18 mouse cellular contexts compared by ENCODE assay signal in genomic region chr3:108764976-108765375, GRCm38 (mm10). TPM values are rescaled to one million over a fixed set of nuclear protein-coding genes. Genes with fewer than 3 reads are reported as not detected.
DNase-seq lines count a peak whose midpoint lies in the region; ATAC-seq and TF ChIP-seq lines count a peak whose summit lies in the region.
"Had no signal": no experiment of that assay in that cellular context is flagged by ENCODE, and none has a peak within 500 bp of the region (broad histone marks: within the 10 kb centered on the region; RNA-seq: fewer than 3 reads in every experiment).

No protein-coding gene starts in this region.

- 40% methylated on average over 7 of the region's 7 CpGs for WGBS in forebrain, embryonic 14.5 days
- whole genome bisulfite sequencing in forebrain, embryonic 16.5 days = 42% methylated on average over 7 of the region's 7 CpGs
- WGBS in kidney, embryonic 14.5 days = 42% methylated on average over 7 of the region's 7 CpGs
- WGBS in midbrain, embryonic 14.5 days = 68% methylated on average over 7 of the region's 7 CpGs
- 65% methylated on average over 7 of the region's 7 CpGs for WGBS in midbrain, postnatal 0 days
- 67% methylated on average over 7 of the region's 7 CpGs for WGBS in hindbrain, embryonic 11.5 days

- peak; percentile 16 for DNase-seq in forebrain, embryonic 14.5 days (ENCODE audit: low spot score)
- DNase-seq in kidney, postnatal 10 days = peak; percentile 64
- DNase-seq in midbrain, embryonic 14.5 days = peak; percentile 16
- DNase-seq in midbrain, postnatal 0 days (ENCODE audit: low spot score) = no peak
- DNase-seq in hindbrain, embryonic 11.5 days (ENCODE audit: low spot score) = no peak
- DNase-seq: gastrocnemius, postnatal 36 days; liver, postnatal 0 days; retina, postnatal 1 day; right cerebral cortex, postnatal 4 days; thymus, adult 18-20 months had no signal

- no peaks in the 10 kb centered on the region for H3K36me3 ChIP-seq in forebrain, embryonic 14.5 days (ENCODE audit: control insufficient read depth, insufficient read depth, low read length)
- H3K36me3 ChIP-seq in forebrain, embryonic 16.5 days (ENCODE audit: control insufficient read depth, insufficient read depth) = no peaks in the 10 kb centered on the region
- H3K36me3 ChIP-seq in kidney, embryonic 14.5 days (ENCODE audit: control insufficient read depth, insufficient read depth, low read length) = no peaks in the 10 kb centered on the region
- H3K36me3 ChIP-seq in midbrain, embryonic 14.5 days (ENCODE audit: control insufficient read depth, insufficient read depth, low read length) = no peaks in the 10 kb centered on the region
- H3K36me3 ChIP-seq in midbrain, postnatal 0 days (ENCODE audit: insufficient read depth, low read length) = no peaks in the 10 kb centered on the region
- no peaks in the 10 kb centered on the region for H3K36me3 ChIP-seq in hindbrain, embryonic 11.5 days (ENCODE audit: control insufficient read depth, insufficient read depth, low read length)
- H3K36me3 ChIP-seq: heart, embryonic 13.5 days; hindbrain, embryonic 10.5 days; midbrain, embryonic 12.5 days had no signal

- H3K27me3 ChIP-seq in forebrain, embryonic 14.5 days (replicated peaks; ENCODE audit: control insufficient read depth, insufficient read depth, low read length) = no peaks in the 10 kb centered on the region
- no peaks in the 10 kb centered on the region for H3K27me3 ChIP-seq in forebrain, embryonic 16.5 days (replicated peaks; ENCODE audit: control insufficient read depth, insufficient read depth, low read length)
- H3K27me3 ChIP-seq in kidney, embryonic 14.5 days (ENCODE audit: control insufficient read depth, insufficient read depth, low read length) = no peaks in the 10 kb centered on the region
- no peaks in the 10 kb centered on the region for H3K27me3 ChIP-seq in midbrain, embryonic 14.5 days (ENCODE audit: control insufficient read depth, insufficient read depth, low read length)
- no peaks in the 10 kb centered on the region for H3K27me3 ChIP-seq in midbrain, postnatal 0 days (ENCODE audit: insufficient read depth, low read length)
- no peaks in the 10 kb centered on the region for H3K27me3 ChIP-seq in hindbrain, embryonic 11.5 days (ENCODE audit: control insufficient read depth, insufficient read depth, low read length)
- H3K27me3 ChIP-seq: midbrain, embryonic 12.5 days had no signal

- TF ChIP-seq CTCF in midbrain, postnatal 0 days (IDR thresholded peaks at IDR 0.05) = no peak

- no peak overlapping the region for H3K4me3 ChIP-seq in forebrain, embryonic 14.5 days (ENCODE audit: low read depth, low read length)
- no peak overlapping the region for H3K4me3 ChIP-seq in forebrain, embryonic 16.5 days (replicated peaks; ENCODE audit: low read length)
- no peak overlapping the region for H3K4me3 ChIP-seq in kidney, embryonic 14.5 days (ENCODE audit: low read length)
- no peak overlapping the region for H3K4me3 ChIP-seq in midbrain, embryonic 14.5 days (replicated peaks; ENCODE audit: low read depth, low read length)
- no peak overlapping the region for H3K4me3 ChIP-seq in midbrain, postnatal 0 days (ENCODE audit: low read depth, low read length)
- H3K4me3 ChIP-seq in hindbrain, embryonic 11.5 days (ENCODE audit: low read depth, low read length) = no peak overlapping the region
- H3K4me3 ChIP-seq: heart, embryonic 13.5 days; hindbrain, embryonic 10.5 days; midbrain, embryonic 12.5 days had no signal

- H3K9ac ChIP-seq in forebrain, embryonic 14.5 days (ENCODE audit: low read length) = no peak overlapping the region
- H3K9ac ChIP-seq in forebrain, embryonic 16.5 days (replicated peaks; ENCODE audit: low read depth, low read length) = no peak overlapping the region
- H3K9ac ChIP-seq in kidney, embryonic 14.5 days (ENCODE audit: low read depth, low read length) = no peak overlapping the region
- H3K9ac ChIP-seq in midbrain, embryonic 14.5 days (replicated peaks; ENCODE audit: low read length) = no peak overlapping the region
- H3K9ac ChIP-seq in midbrain, postnatal 0 days (replicated peaks; ENCODE audit: low read length, poor library complexity, severe bottlenecking) = no peak overlapping the region
- no peak overlapping the region for H3K9ac ChIP-seq in hindbrain, embryonic 11.5 days (ENCODE audit: low read depth, low read length)
- H3K9ac ChIP-seq: heart, embryonic 13.5 days; liver, postnatal 0 days; midbrain, embryonic 12.5 days had no signal

- no peaks in the 10 kb centered on the region for H3K9me3 ChIP-seq in forebrain, embryonic 14.5 days (replicated peaks; ENCODE audit: control insufficient read depth, low read length)
- H3K9me3 ChIP-seq in forebrain, embryonic 16.5 days (ENCODE audit: control insufficient read depth, low read length) = no peaks in the 10 kb centered on the region
- H3K9me3 ChIP-seq in kidney, embryonic 14.5 days (ENCODE audit: control insufficient read depth, low read length) = no peaks in the 10 kb centered on the region
- H3K9me3 ChIP-seq in midbrain, embryonic 14.5 days (ENCODE audit: control insufficient read depth, low read length) = no peaks in the 10 kb centered on the region
- no peaks in the 10 kb centered on the region for H3K9me3 ChIP-seq in midbrain, postnatal 0 days (ENCODE audit: low read length)
- H3K9me3 ChIP-seq in hindbrain, embryonic 11.5 days (ENCODE audit: control insufficient read depth, low read length) = no peaks in the 10 kb centered on the region
- H3K9me3 ChIP-seq: heart, embryonic 13.5 days; hindbrain, embryonic 10.5 days; midbrain, embryonic 12.5 days had no signal

- no peak overlapping the region for H3K27ac ChIP-seq in forebrain, embryonic 14.5 days (ENCODE audit: low read depth, low read length)
- H3K27ac ChIP-seq in forebrain, embryonic 16.5 days (ENCODE audit: low read length) = no peak overlapping the region
- no peak overlapping the region for H3K27ac ChIP-seq in kidney, embryonic 14.5 days (ENCODE audit: low read depth, low read length)
- no peak overlapping the region for H3K27ac ChIP-seq in midbrain, embryonic 14.5 days (replicated peaks; ENCODE audit: low read depth, low read length)
- H3K27ac ChIP-seq in midbrain, postnatal 0 days (ENCODE audit: low read depth, low read length) = no peak overlapping the region
- H3K27ac ChIP-seq in hindbrain, embryonic 11.5 days (ENCODE audit: low read depth, low read length) = no peak overlapping the region
- H3K27ac ChIP-seq: heart, embryonic 13.5 days; hindbrain, embryonic 10.5 days; macrophage; midbrain, embryonic 12.5 days had no signal

- no peaks in the 10 kb centered on the region for H3K4me1 ChIP-seq in forebrain, embryonic 14.5 days (ENCODE audit: control insufficient read depth, insufficient read depth, low read length)
- no peaks in the 10 kb centered on the region for H3K4me1 ChIP-seq in forebrain, embryonic 16.5 days (replicated peaks; ENCODE audit: control insufficient read depth, insufficient read depth, low read length)
- H3K4me1 ChIP-seq in kidney, embryonic 14.5 days (ENCODE audit: control insufficient read depth, insufficient read depth, low read length) = peaks cover 6% of the 10 kb centered on the region; the same call in 1 of the 2 replicates
- no peaks in the 10 kb centered on the region for H3K4me1 ChIP-seq in midbrain, embryonic 14.5 days (ENCODE audit: control insufficient read depth, insufficient read depth, low read length)
- no peaks in the 10 kb centered on the region; the same call in 1 of the 2 replicates for H3K4me1 ChIP-seq in midbrain, postnatal 0 days (ENCODE audit: insufficient read depth, low read length)
- H3K4me1 ChIP-seq in hindbrain, embryonic 11.5 days (replicated peaks; ENCODE audit: control insufficient read depth, insufficient read depth, low read length) = no peaks in the 10 kb centered on the region
- H3K4me1 ChIP-seq: midbrain, embryonic 12.5 days had no signal

- ATAC-seq in forebrain, embryonic 14.5 days = no peak
- no peak for ATAC-seq in forebrain, embryonic 16.5 days
- ATAC-seq in kidney, embryonic 14.5 days (ENCODE audit: low FRiP score, low TSS enrichment) = no peak
- ATAC-seq in midbrain, embryonic 14.5 days (ENCODE audit: low FRiP score, low TSS enrichment) = no peak
- ATAC-seq in midbrain, postnatal 0 days (ENCODE audit: low FRiP score) = no peak
- ATAC-seq in hindbrain, embryonic 11.5 days (ENCODE audit: low FRiP score) = no peak
- ATAC-seq: inflammation-experienced regulatory T-cells, adult 6 months; liver, postnatal 0 days had no signal

- H3K4me2 ChIP-seq in forebrain, embryonic 14.5 days (ENCODE audit: low read length) = no peak overlapping the region
- no peak overlapping the region for H3K4me2 ChIP-seq in forebrain, embryonic 16.5 days (ENCODE audit: low read length)
- no peak overlapping the region for H3K4me2 ChIP-seq in kidney, embryonic 14.5 days (replicated peaks; ENCODE audit: low read depth, low read length)
- no peak overlapping the region for H3K4me2 ChIP-seq in midbrain, embryonic 14.5 days (ENCODE audit: low read length)
- no peak overlapping the region for H3K4me2 ChIP-seq in midbrain, postnatal 0 days (ENCODE audit: low read depth, low read length, poor library complexity, severe bottlenecking)
- H3K4me2 ChIP-seq in hindbrain, embryonic 11.5 days (replicated peaks; ENCODE audit: low read depth, low read length) = no peak overlapping the region
- H3K4me2 ChIP-seq: heart, embryonic 13.5 days; midbrain, embryonic 12.5 days had no signal

RNA-seq across cellular contexts. Expression of gene Aknad1, which starts 25.5 kb away (rescaled TPM):
- not detected in 2 replicates for polyA plus RNA-seq in forebrain, embryonic 14.5 days (2014; fragmentation: Nextera tagmentation; extraction: Ambion mirVana)
- not detected in 2 replicates for polyA plus RNA-seq in forebrain, embryonic 16.5 days (2015; fragmentation: Nextera tagmentation; extraction: Ambion mirVana)
- 0.14 TPM in 1 of 2 replicates, not detected in the other for polyA plus RNA-seq in kidney, embryonic 14.5 days (2014; fragmentation: Nextera tagmentation; extraction: Ambion mirVana)
- not detected in 2 replicates for polyA plus RNA-seq in midbrain, embryonic 14.5 days (2014; fragmentation: Nextera tagmentation; extraction: Ambion mirVana)
- total RNA-seq in midbrain, postnatal 0 days (2014; rRNA removed) = not detected in 2 replicates
- not detected in 2 replicates for polyA plus RNA-seq in midbrain, postnatal 0 days (2015; fragmentation: Nextera tagmentation; extraction: Ambion mirVana)
- 0.11 TPM in 1 of 2 replicates, not detected in the other for polyA plus RNA-seq in hindbrain, embryonic 11.5 days (2014; fragmentation: Nextera tagmentation; extraction: Ambion mirVana)
- total RNA-seq: layer of hippocampus, postnatal 10 days had no signal
- polyA plus RNA-seq: inflammation-experienced regulatory T-cells, adult 6 months; macrophage had no signal

RNA-seq across cellular contexts. Expression of gene Gpsm2, which starts 42.9 kb away (rescaled TPM):
- 37.2 and 44.8 TPM in 2 replicates for polyA plus RNA-seq in forebrain, embryonic 14.5 days (2014; fragmentation: Nextera tagmentation; extraction: Ambion mirVana)
- 33.7 and 36.7 TPM in 2 replicates for polyA plus RNA-seq in forebrain, embryonic 16.5 days (2015; fragmentation: Nextera tagmentation; extraction: Ambion mirVana)
- 25.3 and 52.4 TPM in 2 replicates for polyA plus RNA-seq in kidney, embryonic 14.5 days (2014; fragmentation: Nextera tagmentation; extraction: Ambion mirVana)
- 13.1 and 31.3 TPM in 2 replicates for polyA plus RNA-seq in midbrain, embryonic 14.5 days (2014; fragmentation: Nextera tagmentation; extraction: Ambion mirVana)
- total RNA-seq in midbrain, postnatal 0 days (2014; rRNA removed) = 8.6 and 10.6 TPM in 2 replicates
- 12.7 and 13.3 TPM in 2 replicates for polyA plus RNA-seq in midbrain, postnatal 0 days (2015; fragmentation: Nextera tagmentation; extraction: Ambion mirVana)
- polyA plus RNA-seq in hindbrain, embryonic 11.5 days (2014; fragmentation: Nextera tagmentation; extraction: Ambion mirVana) = 95.3 and 104 TPM in 2 replicates

Comparison
In these comparisons a context has a peak if more than half of its experiments do, and no peak if none do; other contexts are left out.
1. DNase-seq: peak in forebrain, embryonic 14.5 days (single experiment), kidney, postnatal 10 days (single experiment) and midbrain, embryonic 14.5 days (single experiment); none in midbrain, postnatal 0 days (single experiment) and hindbrain, embryonic 11.5 days (single experiment).